Mouse (Mus musculus): ENCODE data around the gene Rhobtb1. TPM values are rescaled to one million over a fixed set of nuclear protein-coding genes. Genes with fewer than 3 reads are reported as not detected.
A peak's percentile ranks its signal among the peaks of the same experiment; 100 is the strongest.

Gene Rhobtb1
- polyA plus RNA-seq, 1 experiment from 2014 or later: 13.6 TPM

GRCm38 (mm10) chr10:69213986-69214385 is 62.8 kb downstream of the Rhobtb1 start:
- H3K4me2 ChIP-seq (replicated peaks): peak overlapping the region; percentile 87
- peak overlapping the region; percentile 95 for H3K9ac ChIP-seq (replicated peaks)
- no peaks in the 10 kb centered on the region for H3K27me3 ChIP-seq
- WGBS: 27% methylated on average over 5 of the region's 5 CpGs
- no peak for ATAC-seq (replicated peaks)
- H3K36me3 ChIP-seq: peaks cover 7% of the 10 kb centered on the region; the same call in 1 of the 2 replicates
- no peaks in the 10 kb centered on the region for H3K9me3 ChIP-seq
- H3K27ac ChIP-seq (replicated peaks): peak overlapping the region; percentile 97; the same call in 1 of the 2 replicates
- peaks cover 17% of the 10 kb centered on the region for H3K4me1 ChIP-seq
- peak overlapping the region; percentile 80 for H3K4me3 ChIP-seq

- peaks cover 11% of the 10 kb centered on the region for H3K4me1 ChIP-seq
- H3K4me3 ChIP-seq: no peak overlapping the region
- H3K9me3 ChIP-seq: no peaks in the 10 kb centered on the region
- H3K27ac ChIP-seq (replicated peaks): no peak overlapping the region
- no peak for ATAC-seq (replicated peaks)
- H3K4me2 ChIP-seq (replicated peaks): no peak overlapping the region
- no peaks in the 10 kb centered on the region for H3K27me3 ChIP-seq
- peaks cover 7% of the 10 kb centered on the region; the same call in 1 of the 2 replicates for H3K36me3 ChIP-seq
- 94% methylated on average over 4 of the region's 4 CpGs for WGBS
- H3K9ac ChIP-seq (replicated peaks): no peak overlapping the region
These were observed 66.0 kb downstream of the Rhobtb1 start for GRCm38 (mm10) chr10:69217127-69217690.

DNA sequence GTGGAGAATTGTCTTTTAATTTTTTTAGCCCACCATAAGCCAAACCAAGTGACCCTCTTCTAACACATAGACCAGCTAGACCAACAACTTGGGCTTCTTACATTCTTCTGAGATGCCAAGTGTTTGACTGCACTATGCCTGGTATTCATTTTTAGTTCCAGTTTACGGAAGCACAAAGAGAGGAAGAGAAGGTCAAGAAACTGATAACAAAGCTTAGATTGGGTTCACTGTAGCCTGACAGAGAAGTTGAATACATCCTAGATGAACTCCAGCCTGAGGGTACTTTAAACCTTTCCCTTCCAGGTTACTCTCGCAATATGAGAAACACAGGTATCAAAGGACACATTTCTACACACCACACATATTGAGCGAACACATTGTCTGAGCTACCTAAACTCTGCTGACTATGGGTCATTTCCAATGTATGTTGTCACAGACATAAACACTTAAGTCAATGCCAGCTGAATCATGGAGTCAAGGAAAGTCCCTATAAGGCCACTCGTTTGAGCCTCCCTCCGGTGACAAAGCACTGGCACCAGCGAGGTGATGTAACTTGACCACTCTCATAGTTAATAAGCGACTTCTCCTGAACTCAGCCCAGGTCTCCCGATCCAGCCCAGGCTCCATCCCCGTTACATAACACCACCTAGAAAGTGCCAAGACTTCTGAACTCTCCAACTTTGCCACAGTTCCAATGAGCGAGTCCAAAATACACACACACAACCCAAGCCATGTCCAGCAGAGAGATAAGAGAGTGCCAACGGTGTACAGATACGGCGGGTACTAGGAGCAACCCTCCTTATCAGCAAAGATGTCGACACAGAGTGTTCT is 67.4 kb downstream of the Rhobtb1 start:
- Histone ChIP-seq H3K4me1 (peaks cover 8% of the 10 kb centered on the region), H3K27ac (replicated peaks) (no peak overlapping the region), H3K4me3 (no peak overlapping the region), H3K4me2 (replicated peaks) (no peak overlapping the region), H3K36me3 (peaks cover 7% of the 10 kb centered on the region; the same call in 1 of the 2 replicates), H3K9me3 (no peaks in the 10 kb centered on the region), H3K9ac (replicated peaks) (no peak overlapping the region), H3K27me3 (no peaks in the 10 kb centered on the region)
- no peak for ATAC-seq (replicated peaks)
- 90% methylated on average over 14 of the region's 14 CpGs for WGBS

GRCm38 (mm10) chr10:69219289-69219626 is 68.0 kb downstream of the Rhobtb1 start:
- Histone ChIP-seq H3K4me2 (replicated peaks) (no peak overlapping the region), H3K9me3 (no peaks in the 10 kb centered on the region), H3K9ac (replicated peaks) (no peak overlapping the region), H3K36me3 (peaks cover 7% of the 10 kb centered on the region; the same call in 1 of the 2 replicates), H3K27ac (replicated peaks) (no peak overlapping the region), H3K27me3 (no peaks in the 10 kb centered on the region), H3K4me3 (no peak overlapping the region), H3K4me1 (0 out of 2 replicates have a peak, but pooled peaks cover 2% of the 10 kb centered on the region)
- no peak for ATAC-seq (replicated peaks)
- 95% methylated on average over 2 of the region's 2 CpGs for WGBS

DNA sequence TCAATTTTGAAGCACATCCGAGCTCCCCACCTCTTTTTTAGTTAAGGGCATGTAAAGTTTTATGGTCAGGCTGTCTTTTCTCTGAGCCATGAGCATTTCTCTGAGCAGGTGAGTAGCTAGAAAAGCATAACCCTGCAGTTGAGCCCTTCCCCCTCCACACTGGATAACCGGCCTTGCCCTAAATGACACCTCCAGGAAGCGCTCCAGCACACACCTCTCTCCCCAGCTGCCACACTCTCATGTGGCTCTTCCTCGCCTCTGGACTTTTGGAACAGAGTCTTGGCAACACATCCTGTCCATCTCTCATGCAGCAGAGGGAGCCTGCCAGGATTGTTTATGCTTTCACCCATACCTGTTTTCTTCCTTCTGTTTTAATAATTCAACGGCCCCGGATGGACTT is 69.1 kb downstream of the Rhobtb1 start:
- no peak for ATAC-seq (replicated peaks)
- Histone ChIP-seq H3K36me3 (peaks cover 7% of the 10 kb centered on the region; the same call in 1 of the 2 replicates), H3K9ac (replicated peaks) (no peak overlapping the region), H3K4me1 (no peaks in the 10 kb centered on the region), H3K27ac (replicated peaks) (no peak overlapping the region), H3K9me3 (no peaks in the 10 kb centered on the region), H3K27me3 (no peaks in the 10 kb centered on the region), H3K4me3 (no peak overlapping the region), H3K4me2 (replicated peaks) (no peak overlapping the region)
- WGBS: 86% methylated on average over 6 of the region's 6 CpGs

DNA sequence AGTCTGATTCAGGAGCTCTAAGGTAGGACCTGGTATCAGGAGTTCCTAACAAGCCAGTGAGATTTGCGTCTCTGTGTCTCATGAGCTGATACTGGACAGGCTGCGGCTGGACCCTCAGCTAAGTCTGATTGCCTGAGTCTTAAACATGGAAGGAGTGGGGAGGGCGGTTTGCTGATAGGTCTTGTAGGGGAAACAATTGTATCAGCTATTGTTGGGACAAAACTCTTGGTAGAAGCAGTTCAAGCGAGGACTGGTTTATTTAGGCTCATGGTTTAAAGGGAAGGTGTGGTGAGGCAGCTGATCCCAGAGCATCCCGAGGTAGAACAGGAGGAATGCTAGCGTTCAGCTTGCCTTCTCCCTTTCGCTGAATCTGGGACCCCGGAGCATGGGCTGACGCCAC is 69.9 kb downstream of the Rhobtb1 start:
- H3K9ac ChIP-seq (replicated peaks): no peak overlapping the region
- H3K4me3 ChIP-seq: no peak overlapping the region
- ATAC-seq (replicated peaks): no peak
- no peaks in the 10 kb centered on the region for H3K27me3 ChIP-seq
- H3K27ac ChIP-seq (replicated peaks): no peak overlapping the region
- H3K36me3 ChIP-seq: peaks cover 7% of the 10 kb centered on the region; the same call in 1 of the 2 replicates
- H3K4me2 ChIP-seq (replicated peaks): no peak overlapping the region
- no peaks in the 10 kb centered on the region for H3K9me3 ChIP-seq
- H3K4me1 ChIP-seq: no peaks in the 10 kb centered on the region
- 95% methylated on average over 9 of the region's 9 CpGs for WGBS

- WGBS: 91% methylated on average over 3 of the region's 3 CpGs
- H3K9me3 ChIP-seq: no peaks in the 10 kb centered on the region
These were observed 70.7 kb downstream of the Rhobtb1 start for GRCm38 (mm10) chr10:69221955-69222354.

GRCm38 (mm10) chr10:69223232-69223631 is 72.0 kb downstream of the Rhobtb1 start:
- H3K27me3 ChIP-seq: no peaks in the 10 kb centered on the region
- H3K27ac ChIP-seq (replicated peaks): no peak overlapping the region
- H3K4me3 ChIP-seq: no peak overlapping the region
- H3K4me1 ChIP-seq: no peaks in the 10 kb centered on the region
- no peaks in the 10 kb centered on the region; the same call in 1 of the 2 replicates for H3K36me3 ChIP-seq
- no peak for ATAC-seq (replicated peaks)
- 98% methylated on average over 4 of the region's 4 CpGs for WGBS
- H3K9me3 ChIP-seq: no peaks in the 10 kb centered on the region
- H3K9ac ChIP-seq (replicated peaks): no peak overlapping the region
- H3K4me2 ChIP-seq (replicated peaks): no peak overlapping the region

More at GRCm38 (mm10) chr10:69221955-69222354, 70.7 kb downstream of the Rhobtb1 start:
- Histone ChIP-seq H3K4me1 (no peaks in the 10 kb centered on the region), H3K4me3 (no peak overlapping the region), H3K9ac (replicated peaks) (no peak overlapping the region), H3K36me3 (no peaks in the 10 kb centered on the region; the same call in 1 of the 2 replicates), H3K27me3 (no peaks in the 10 kb centered on the region), H3K4me2 (replicated peaks) (no peak overlapping the region), H3K27ac (replicated peaks) (no peak overlapping the region)
- no peak for ATAC-seq (replicated peaks)

DNA sequence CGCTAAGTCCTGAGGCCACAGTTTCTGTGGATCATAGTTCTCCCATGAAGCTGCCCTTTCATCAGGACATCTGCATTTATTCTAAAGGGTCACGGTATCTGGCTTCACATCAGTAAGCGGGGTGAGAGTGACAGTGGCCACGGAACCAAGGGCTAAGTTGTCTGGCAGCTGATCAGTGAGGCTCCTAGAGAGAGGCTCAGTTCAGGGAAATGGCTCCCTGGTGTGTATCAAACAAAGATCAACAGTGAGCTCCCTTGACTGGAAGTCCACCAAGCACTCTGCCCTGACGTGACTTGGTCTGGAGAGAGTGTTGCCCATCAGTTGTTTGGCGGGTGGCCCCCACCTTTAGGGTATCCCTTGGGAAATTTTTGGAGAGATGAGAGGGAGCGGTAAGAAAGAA is 73.0 kb downstream of the Rhobtb1 start:
- H3K9ac ChIP-seq (replicated peaks): no peak overlapping the region
- 69% methylated on average over 7 of the region's 7 CpGs for WGBS
- no peak overlapping the region for H3K4me2 ChIP-seq (replicated peaks)
- H3K9me3 ChIP-seq: no peaks in the 10 kb centered on the region
- no peak for ATAC-seq (replicated peaks)
- no peak overlapping the region for H3K4me3 ChIP-seq
- no peaks in the 10 kb centered on the region for H3K36me3 ChIP-seq
- no peaks in the 10 kb centered on the region for H3K27me3 ChIP-seq
- H3K4me1 ChIP-seq: no peaks in the 10 kb centered on the region
- no peak overlapping the region for H3K27ac ChIP-seq (replicated peaks)

DNA sequence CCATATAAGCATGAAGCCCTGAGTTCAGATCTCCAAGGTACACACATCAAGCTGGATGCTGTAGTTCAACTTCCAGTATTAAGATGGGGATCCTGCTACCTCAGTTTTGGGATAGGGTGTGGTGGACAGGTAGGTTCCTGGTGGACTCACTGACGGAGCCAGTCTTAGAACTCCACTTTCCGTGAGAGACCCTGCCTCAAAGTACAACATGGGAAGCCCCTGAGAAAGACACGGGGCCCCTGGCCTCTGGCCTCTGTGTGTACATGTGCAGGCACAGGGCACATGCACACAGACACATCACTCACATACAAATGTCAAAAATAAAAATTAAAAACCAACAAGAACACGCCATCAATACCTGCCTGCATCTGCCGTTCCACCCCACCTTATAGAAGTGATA is 74.2 kb downstream of the Rhobtb1 start:
- no peaks in the 10 kb centered on the region for H3K36me3 ChIP-seq
- WGBS: 93% methylated on average over 5 of the region's 5 CpGs
- no peak for ATAC-seq (replicated peaks)
- H3K9ac ChIP-seq (replicated peaks): no peak overlapping the region
- no peaks in the 10 kb centered on the region for H3K9me3 ChIP-seq
- H3K4me3 ChIP-seq: no peak overlapping the region
- no peak overlapping the region for H3K27ac ChIP-seq (replicated peaks)
- H3K27me3 ChIP-seq: no peaks in the 10 kb centered on the region
- H3K4me2 ChIP-seq (replicated peaks): no peak overlapping the region
- no peaks in the 10 kb centered on the region for H3K4me1 ChIP-seq

GRCm38 (mm10) chr10:69225951-69226350 is 74.7 kb downstream of the Rhobtb1 start:
- WGBS: 74% methylated on average over 8 of the region's 8 CpGs
- H3K9me3 ChIP-seq: no peaks in the 10 kb centered on the region
- no peaks in the 10 kb centered on the region for H3K36me3 ChIP-seq
- no peak overlapping the region for H3K9ac ChIP-seq (replicated peaks)
- H3K27me3 ChIP-seq: no peaks in the 10 kb centered on the region
- no peak overlapping the region for H3K4me2 ChIP-seq (replicated peaks)
- no peak overlapping the region for H3K27ac ChIP-seq (replicated peaks)
- H3K4me3 ChIP-seq: no peak overlapping the region
- H3K4me1 ChIP-seq: no peaks in the 10 kb centered on the region
- no peak for ATAC-seq (replicated peaks)

DNA sequence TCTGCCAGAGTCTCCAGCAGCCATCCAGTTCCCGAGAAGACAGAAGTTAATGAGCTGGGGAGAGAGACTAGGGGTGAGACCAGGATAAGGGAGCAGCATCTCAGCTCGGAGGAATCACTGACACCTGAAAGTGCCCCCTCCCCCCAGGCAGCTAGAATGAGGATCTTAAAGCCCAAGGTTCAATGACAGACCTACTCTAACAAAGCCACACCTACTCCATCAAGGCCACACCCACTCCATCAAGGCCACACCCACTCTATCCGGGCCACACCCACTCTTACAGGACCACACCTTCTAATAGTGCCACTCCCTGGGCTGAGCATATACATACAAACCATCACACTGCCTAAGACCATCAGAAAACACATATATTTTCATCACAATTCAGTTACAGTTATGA is 86.0 kb downstream of the Rhobtb1 start:
- Histone ChIP-seq H3K4me3 (no peak overlapping the region), H3K27me3 (no peaks in the 10 kb centered on the region), H3K27ac (replicated peaks) (no peak overlapping the region), H3K4me1 (no peaks in the 10 kb centered on the region), H3K9me3 (no peaks in the 10 kb centered on the region), H3K4me2 (replicated peaks) (no peak overlapping the region), H3K36me3 (no peaks in the 10 kb centered on the region), H3K9ac (replicated peaks) (no peak overlapping the region)
- WGBS: 88% methylated on average over 3 of the region's 3 CpGs
- no peak for ATAC-seq (replicated peaks)
